Mouse (Mus musculus): Measurements from ENCODE around the gene Scgb1b15. TPM values are rescaled to one million over a fixed set of nuclear protein-coding genes. Genes with fewer than 3 reads are reported as not detected.
"Not testable (repeated sequence)": the region's sequence is repeated elsewhere in the genome, so short reads cannot be mapped to it uniquely, and the experiment has no call there.

Scgb1b15 gene
- not detected for total RNA-seq (2021)
- long read RNA-seq, experiment 1 = 0 reads
- long read RNA-seq, experiment 2 = 0 reads

- DNase-seq (ENCODE audit: low spot score in 2 of 2); H3K4me3 ChIP-seq; H3K27ac ChIP-seq: not testable (repeated sequence)
These were observed at the start of gene Scgb1b15 for GRCm38 (mm10) chr7:32836254-32836653. Scgb1b15 (plus strand) TSS chr7:32836554.

- not testable (repeated sequence) for H3K4me3 ChIP-seq; H3K27ac ChIP-seq; DNase-seq (ENCODE audit: low spot score in 2 of 2)
These were observed 6.8 kb upstream of the Scgb1b15 start, which contains the start of gene Scgb2b15 for GRCm38 (mm10) chr7:32829562-32829961. Scgb2b15 (minus strand) TSS chr7:32829662.

Other genes with a start within 250 kb of the Scgb1b15 start
- not detected for gene Scgb2b15, start 6.9 kb upstream of the Scgb1b15 start, total RNA-seq (2021)
- gene Scgb2b17, start 220.0 kb downstream of the Scgb1b15 start, total RNA-seq (2021) = not detected
- gene Scgb1b17, start 226.9 kb downstream of the Scgb1b15 start, total RNA-seq (2021) = not detected

All from layer of hippocampus, adult 2 months (tissue).